Mouse (Mus musculus): Measurements from ENCODE around the gene Mrps12.

- peak; percentile 85 for TF ChIP-seq CTCF (IDR thresholded peaks at IDR 0.05; ENCODE audit: low read depth, low read length)
- TF ChIP-seq POLR2A (IDR thresholded peaks at IDR 0.05; ENCODE audit: extremely low read depth, insufficient read depth, low read length): no peak
Observed at GRCm38 (mm10) chr7:28726600-28726999, 15.0 kb downstream of the Mrps12 start.

Data from liver, adult 2 months (tissue).